Mouse (Mus musculus) right cerebral cortex, postnatal 10 days (tissue): Measurements from ENCODE around the gene Tm4sf19.

Experiments used
- DNase-seq, 2 experiments: peaks; one replicate each; pipeline ENCODE4 v3.0.0; 2021; ENCODE audit warnings: low spot score in 2 of 2

The Tm4sf19 gene

DNA sequence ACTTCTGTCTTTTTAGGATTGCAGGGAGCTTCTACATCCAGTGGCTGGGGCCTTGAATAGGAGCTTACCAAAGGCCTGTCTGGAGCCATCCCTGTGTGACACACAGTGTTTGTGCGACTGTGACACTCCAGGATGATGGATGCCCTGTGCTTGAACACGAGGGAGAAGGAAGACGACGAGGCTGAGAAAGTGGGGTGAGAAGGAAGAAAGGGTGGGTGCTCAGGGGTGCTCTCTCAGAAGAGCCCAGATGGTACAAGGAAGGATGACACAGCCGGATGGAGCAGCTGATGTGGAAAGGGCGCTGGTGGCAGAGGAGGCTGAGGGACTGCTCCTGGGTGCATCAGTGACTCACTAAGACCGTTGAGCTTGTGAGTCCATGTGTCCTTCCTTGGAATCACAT is at the start of gene Tm4sf19:
TSS of gene Tm4sf19 (plus strand) at position 240 of the 400 bp plus-strand sequence.
- no peak for DNase-seq

DNA sequence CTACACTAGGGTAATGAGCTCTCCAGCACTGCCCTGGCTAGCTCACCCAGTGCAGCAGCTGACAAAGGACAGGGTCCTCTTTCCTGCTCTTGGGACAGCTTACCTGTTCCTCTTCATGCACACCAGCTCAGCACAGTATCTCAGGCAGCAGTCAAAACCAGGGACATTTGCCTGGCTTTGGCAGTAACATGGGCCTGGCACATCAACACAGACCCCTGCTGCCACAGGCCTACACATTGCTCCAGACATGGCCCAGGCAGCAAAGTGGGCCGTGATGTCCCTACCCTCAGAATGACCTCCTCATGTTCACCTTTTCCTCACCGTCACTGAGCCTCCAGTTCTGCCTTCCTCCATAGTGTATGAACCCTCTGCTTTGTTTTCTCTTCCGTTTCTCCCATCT is 49.5 kb upstream of the Tm4sf19 start:
- DNase-seq = no peak

DNA sequence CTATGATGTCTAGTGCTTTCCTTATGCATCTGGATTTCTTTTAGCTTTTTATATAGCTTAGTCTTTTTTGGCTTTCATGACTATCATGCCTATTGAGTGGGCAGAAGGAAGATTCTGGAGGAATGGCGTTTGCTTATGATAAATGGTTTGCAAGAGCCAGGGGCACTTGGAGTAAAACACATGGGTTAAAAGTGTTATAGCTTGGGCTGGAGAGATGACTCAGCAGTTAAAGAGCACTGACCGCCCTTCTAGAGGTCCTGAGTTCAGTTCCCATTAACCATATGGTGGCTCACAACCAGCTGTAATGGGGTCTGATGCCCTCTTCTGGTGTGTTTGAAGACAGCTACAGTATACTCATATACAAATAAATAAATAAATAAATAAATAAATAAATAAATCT is 36.8 kb upstream of the Tm4sf19 start:
- DNase-seq = no peak

DNA sequence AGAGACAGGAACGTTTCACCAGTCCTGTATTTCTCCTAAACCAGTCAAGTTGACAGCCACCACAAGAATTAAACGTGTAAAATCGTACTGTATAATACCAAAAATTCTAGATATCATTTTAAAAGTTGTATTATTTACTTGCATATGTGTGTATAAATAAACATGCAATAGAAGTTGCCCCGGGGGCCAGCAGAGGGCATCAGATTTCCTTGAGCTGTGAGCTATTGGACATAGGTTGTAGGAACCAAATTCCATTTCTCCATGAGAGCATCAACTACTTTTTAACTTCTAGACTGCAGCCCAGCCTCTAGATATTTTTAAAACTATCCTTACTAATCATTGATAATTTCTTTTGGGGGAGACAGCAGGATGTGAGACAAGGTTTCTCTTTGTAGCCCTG is 29.0 kb upstream of the Tm4sf19 start:
- DNase-seq = peak in 1 of 2 experiments; percentile 34

DNA sequence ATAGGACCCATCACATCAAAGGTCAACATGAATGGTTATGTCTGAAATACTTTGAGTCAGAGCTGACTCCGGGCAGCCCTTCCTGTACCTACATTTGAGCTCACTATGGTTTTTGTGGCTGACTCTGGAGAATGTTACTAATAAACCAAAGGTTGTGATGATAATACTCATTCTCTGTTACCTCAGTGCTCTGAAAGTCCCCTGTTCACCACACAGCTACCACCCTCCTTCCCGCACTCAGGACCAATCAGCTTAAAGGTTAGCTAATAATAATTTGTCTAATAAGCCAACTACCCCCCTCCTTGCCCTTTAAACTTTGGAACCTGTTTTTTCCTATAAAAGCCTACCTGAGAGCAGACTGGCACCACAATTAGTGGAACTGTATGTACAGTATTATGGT is 20.7 kb upstream of the Tm4sf19 start:
- DNase-seq = no peak

DNA sequence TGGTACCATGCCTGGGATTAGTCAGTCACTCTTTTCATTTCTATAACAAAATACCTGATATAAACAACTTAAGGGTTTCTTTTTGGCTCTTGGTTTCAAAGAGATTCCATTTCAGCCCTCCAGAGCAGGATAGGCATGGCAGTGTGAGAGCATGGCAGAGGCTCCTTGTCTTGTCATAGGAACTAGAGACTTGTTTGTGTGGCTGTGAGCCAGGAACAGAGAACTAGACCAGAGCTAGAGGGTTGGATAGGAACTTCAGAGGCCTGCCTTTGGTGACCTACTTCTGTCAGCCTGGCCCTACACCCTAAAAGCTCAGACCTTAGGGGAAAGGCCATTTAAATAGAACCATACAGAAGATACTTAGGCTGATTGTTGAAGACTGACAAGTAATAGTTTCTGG is 17.4 kb upstream of the Tm4sf19 start:
- no peak for DNase-seq

DNA sequence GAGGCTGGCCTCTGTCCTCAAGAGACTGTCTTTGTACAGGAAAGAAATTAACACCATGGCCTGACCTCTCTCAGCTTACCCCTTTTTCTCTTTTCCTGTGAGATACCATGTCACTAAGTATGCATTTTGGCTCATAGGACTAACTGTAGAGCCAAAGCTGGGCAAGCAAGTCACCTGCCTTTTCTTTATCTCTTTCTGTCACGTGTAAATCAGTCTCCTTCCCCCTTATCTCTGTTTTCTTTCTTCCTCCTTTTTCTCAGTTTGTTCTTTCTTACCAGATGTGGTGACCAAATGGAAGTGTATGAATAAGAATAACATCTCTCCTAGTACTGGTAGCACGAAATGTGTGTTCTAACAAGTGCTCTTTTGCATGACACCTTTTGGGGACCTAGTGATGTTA is 15.4 kb upstream of the Tm4sf19 start:
- no peak for DNase-seq

DNA sequence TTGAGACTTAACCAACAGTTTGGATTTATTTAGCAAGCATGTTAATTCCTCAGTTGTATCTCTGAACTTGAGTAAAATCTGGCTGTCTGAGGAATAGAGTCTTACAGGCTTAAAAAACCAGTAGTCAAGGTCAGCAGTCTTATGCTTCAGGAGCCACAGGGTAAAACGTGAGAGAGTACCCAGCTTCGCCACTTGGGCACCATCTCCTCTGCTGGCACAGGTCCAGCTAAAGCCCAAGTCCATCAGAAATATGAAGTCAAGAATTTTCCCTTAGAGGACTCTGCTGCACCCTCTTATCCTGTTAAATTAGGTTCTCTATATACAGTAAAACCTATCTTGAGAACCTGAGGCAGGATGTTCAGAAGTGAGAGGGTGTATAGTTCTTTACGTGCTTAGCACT is 13.5 kb upstream of the Tm4sf19 start:
- no peak for DNase-seq

DNA sequence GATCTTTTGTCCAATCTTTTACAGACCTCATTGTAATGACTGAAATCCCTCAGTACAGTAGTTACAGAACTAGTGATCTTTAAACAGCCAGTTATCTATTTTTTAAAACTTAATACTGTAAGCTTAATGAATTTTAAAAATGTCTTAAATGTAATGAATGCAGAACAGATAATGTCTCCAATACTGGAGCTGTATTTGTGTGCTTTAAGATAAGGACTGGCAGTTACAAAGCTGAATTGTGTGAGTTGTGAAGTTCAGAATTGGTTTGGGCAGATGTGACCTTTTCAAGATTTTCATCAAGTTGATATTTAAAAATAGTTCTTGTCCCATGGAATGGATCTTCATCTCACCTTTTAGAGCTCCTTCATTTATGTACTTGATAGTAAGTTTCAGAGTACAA is 11.3 kb upstream of the Tm4sf19 start:
- no peak for DNase-seq

DNA sequence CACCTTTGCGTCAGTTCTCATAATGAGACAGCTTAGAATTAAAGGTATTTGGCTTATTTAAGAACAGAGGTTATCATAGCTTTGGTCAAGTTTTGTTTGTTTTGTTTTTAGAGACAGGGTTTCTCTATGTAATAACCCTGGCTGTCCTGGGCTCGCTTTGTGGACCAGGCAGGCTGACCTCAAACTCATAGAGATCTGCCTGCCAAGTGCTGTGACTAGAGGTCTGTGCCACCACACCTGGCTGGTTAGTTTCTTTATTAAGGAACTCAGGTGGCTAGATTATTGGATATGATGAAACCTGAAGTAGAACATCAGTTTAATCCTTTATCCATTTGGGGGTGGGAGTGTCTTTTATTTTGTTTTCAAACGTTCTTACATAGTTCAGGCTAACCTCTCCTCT is 10.5 kb upstream of the Tm4sf19 start:
- DNase-seq = no peak

DNA sequence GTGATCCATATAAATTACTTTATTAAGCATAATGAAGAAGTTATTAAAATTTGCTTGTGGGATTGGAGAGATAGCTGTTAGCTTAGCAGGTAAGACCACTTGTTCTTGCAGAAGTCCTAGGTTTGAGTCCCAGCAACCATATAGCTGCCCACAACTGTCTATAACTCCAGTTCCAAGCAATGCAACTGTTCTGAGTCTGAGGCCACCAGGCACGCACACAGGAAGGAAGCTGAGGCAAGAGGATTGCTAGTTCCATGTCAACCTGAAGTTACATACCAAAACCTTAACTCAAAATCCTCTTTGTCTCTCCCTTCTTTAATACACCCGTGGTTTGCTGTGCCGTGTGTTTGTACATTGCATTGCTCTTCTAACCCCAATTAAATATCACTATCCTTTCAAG is 9.4 kb upstream of the Tm4sf19 start:
- no peak for DNase-seq

DNA sequence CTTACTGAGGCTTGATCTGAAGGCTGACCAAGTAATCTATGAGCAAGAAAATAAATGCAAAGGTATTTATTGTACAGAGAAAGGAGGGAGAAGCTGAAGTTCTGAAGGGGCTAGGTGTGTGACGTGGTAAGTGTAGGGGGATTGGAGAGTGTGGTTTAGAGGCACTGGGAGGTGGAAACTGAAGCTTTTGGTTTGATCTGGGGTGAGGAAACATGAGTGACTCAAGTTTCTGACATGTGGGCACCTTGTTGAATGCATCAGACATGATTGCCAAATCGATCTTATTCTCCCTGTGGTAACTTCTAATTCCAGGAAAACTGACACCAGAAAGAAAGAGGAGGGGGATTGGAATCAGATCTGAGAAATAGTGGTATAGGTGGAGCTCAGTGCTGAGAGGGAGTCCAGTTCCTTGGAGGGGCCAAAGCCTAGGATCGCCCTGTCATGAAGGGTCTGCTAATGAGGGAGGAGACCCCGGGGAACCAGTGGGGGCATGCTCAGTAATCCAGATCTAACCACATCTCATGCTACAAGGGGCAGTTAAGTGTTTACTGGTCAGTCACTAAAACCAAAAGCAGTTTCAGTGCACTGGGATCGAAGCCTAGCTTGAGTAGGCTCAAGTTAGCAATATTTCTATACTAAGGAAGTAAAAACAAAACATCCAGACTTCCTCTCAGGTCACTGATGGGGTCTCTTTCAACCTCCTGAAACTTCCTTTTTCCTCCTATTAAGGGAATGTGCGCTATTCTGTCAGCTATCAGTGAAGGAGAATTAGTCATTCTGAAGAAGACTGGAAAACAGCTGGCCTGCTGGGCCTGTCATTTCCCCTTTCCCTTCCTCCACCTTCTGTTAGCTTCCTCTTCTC is 4.4 kb upstream of the Tm4sf19 start:
- DNase-seq = no peak

DNA sequence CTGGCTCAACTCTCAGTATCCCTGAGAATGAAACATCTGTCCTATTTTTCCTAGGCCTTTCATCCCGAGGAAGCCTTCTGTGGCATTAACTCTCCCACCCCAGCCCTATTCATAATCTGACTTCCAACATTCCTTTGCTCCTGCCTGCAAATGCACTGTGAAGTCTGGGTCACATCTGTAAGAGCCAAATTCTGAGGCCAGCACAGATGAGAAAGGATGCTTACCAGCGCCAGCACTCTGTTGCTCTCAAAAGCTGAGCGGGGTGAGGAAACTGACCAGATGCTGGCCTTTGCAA is 3.8 kb upstream of the Tm4sf19 start:
- DNase-seq = no peak

DNA sequence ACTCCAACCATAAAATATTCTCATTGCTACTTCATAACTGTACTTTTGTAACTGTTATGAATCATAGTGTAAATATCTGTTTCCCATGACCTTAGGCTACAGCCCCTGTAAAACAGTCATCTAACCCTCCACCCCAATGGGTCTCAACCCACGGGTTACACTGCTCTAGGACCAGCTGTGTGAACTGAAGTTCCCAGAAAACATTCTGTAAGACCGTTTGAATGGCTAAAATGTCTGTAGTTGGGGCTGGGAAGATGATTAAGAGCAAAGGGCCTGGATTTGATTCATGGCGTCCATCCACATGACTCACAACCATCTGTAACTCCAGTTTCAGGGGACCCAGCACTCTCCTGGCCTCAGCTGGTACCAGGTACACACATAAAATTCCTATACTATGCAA is 2.1 kb upstream of the Tm4sf19 start:
- no peak for DNase-seq

DNA sequence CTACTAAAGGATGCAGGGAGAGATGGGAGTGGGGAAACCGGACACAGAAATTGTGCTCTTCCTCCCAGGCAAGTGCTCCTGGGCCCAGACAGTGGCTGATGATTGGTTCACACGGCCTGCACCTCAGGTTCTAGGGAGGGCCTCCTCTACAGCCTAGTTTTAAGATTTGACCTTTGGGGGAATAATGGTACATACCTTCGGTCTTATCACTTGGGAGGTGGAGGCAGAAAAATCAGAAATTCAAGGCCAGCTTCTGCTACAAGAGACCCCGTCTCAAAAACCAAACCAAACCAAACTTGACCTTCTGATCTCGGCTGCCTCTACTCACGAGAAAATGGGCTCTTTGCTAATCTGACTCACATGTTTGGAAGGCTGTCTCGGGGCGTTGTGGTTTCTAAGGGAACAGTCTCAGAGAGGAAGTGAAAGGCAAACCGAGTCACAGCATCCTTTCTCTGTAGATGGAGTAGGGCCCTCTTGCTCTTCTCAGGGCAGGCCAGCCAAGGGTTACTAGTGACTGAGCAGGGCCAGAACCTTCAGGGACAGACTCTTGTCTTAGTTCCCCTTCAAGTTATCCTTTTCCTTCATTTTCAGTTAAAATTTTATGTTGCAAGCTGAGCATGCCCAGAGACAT is 1.1 kb downstream of the Tm4sf19 start:
- DNase-seq = no peak

DNA sequence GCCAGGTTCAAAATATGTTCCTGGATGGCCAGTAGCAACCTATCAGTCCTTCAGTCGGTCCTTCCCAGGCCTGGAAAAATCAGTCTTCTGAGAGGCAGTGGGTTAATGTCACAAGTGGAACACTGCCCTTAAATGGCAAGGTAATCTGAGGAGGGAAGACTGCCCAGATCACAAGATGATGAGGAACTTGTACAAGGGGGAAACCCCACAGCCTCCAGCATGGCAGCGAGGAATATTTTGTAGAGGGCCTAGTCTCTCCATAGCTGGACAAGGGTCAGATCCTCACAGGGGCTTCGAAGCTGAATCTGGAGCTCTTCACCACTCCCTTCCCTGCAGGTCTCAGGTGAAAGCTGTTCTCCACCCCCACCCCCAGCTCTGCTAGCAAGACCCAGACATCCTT is 2.5 kb downstream of the Tm4sf19 start:
- DNase-seq = no peak

DNA sequence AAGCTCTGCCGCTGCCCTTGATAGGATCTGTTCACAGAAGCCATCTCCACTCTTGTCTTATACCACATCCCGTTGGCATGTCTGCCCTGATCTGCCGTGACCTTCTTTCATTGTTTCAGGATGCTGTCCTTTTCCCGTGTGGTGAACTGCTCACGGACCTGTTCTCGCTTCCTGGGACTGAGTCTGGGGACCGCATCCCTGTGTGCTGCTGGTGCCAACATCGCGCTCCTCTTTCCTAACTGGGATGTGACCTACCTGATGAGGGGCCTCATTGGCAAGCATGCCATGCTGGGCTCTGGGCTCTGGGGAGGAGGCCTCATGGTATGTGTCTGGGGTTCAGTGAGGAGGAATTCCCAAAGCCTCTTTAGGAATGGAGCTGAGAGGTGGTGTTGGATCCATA is 5.4 kb downstream of the Tm4sf19 start:
- no peak for DNase-seq

DNA sequence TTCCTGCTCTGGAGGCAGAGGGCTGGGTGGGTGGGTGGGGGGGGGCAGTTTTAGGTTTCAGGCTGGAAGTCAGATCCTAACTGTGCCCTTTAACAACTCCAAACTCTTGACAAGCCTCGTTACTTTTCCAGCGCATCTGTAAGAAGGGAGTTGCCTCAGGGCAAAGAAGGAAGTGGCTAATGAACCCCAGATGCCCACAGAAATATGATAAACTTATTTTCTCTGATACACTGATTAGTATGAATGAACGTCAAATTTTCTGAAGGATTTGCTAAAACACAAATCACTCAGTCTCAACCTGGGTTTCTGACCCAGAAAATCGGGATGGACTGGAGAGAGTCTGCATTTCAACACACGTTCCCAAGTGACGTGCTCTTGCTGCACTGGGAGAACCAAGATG is 6.4 kb downstream of the Tm4sf19 start:
- no peak for DNase-seq

DNA sequence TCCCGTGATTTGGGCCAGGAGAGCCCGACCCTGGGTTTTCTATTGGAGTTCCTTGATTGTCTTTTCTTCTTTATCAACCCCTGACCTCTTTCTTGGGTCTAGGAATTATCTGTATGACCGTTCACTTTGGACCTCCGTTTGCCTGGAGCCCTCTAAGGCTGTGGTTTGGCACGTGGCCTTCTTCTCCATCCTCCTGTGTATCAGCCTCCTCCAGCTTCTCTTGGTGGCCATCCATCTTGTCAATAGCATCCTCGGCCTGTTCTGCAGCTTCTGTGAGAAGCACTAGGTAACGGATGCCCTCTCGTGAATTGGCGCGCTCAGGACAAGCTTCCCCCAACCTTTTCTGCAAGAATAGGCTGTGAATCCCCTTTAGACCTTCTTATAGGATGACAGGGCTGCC is 7.4 kb downstream of the Tm4sf19 start:
- DNase-seq = no peak

DNA sequence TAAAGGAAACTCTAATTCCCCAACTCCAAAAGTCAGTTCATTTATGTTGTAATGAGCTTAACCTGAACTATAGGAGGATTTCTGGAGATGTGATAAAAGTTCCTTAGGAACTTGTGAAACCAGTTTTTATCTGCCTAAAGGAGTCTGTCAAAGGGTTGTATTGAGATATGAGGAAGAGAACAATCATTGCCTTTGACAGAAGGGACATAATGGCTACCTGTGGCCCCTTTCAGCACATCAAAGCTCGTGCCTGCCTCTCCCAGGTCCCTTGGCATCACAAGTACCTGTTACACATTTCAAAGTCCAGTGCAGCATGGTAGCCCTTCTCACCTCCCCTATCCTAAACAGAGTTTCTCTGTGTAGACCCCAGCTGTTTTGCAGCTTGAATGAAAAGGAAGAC is 17.2 kb downstream of the Tm4sf19 start:
- no peak for DNase-seq

DNA sequence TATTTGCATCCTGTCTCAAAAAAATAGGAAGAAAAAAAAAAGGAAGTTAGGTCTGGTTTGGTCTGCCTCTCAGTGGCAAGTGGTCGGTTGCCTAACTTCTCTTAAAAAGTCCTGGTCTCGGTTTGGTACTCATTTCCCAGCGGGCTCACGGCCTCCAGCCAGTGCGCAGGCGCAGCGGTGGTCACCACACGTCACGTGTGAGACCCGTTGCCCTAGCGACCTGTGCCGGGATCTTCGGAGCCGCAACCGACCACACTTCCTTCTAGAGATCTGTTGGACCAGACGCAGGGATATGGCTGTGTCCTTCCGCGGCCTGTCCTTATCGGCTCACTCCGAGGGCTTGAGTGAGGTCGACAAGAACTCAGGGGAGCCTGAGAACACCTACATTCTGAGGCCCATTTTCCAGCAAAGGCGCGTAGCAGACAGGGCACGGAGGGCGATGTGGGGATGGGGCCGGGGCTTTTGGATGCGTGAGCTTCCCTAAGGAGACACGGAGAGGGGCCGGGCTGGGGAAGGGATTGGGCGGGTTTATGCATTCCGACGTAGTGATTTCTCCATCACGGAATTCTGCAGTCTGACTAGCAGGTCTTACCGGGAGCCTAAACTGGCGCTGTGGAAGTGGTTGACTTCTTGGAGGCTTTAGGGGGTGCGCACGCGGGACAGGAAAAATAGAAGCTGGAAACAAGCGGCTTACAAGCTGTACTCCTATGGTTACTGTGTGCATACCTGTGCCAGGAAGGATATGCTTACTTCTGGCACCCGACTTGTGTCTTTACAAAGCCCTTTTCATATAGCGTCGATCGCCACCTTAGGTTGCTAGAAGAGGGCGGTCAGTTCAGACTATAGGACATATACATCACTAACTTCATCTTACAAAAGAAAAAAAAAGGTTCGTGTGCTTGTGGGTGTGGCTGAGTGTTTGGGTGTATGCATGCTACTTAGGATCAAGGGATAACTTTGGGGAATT is 19.5 kb downstream of the Tm4sf19 start, which contains the start of gene Tctex1d2:
TSS of gene Tctex1d2 (plus strand) at position 186 of the 967 bp plus-strand sequence.
- DNase-seq = peak; percentile 97

DNA sequence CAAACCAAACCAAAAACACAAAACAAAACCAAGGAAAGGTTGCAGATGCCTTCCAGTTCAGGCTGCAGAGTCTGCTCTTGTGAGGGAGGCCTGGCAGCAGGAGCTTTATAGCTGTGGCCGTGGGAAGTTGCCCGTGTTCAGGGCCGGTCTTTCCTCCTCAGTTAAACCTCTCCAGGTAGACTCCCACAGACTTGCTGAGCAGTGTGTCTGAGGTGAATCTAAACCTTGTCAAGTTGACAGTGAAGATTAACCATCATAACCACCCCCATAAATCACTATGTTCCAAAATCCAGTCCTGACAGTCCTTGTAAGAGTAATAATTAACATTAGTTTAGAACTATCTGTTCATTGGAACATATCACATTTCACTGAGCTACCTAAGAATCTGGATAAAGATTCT is 27.2 kb downstream of the Tm4sf19 start:
- no peak for DNase-seq
